Mouse (Mus musculus) limb, embryonic 13.5 days (tissue): ENCODE results near the gene Spata13. TPM values are rescaled to one million over a fixed set of nuclear protein-coding genes. Genes with fewer than 3 reads are reported as not detected.

ENCODE experiments used
- ATAC-seq: fragments of 200-750 bp; cut with Nextera tagmentation; 2 replicates; pipeline ENCODE4 v1.8.0; 2017; ENCODE audit warnings: low read depth, moderate number of reproducible peaks, moderate TSS enrichment; ENCODE audit not compliant: low FRiP score
- H3K27ac ChIP-seq: fragments of 300-500 bp; sonication (generic); 2 replicates; pipeline ENCODE4 v1.5.1; 2015; ENCODE audit warnings: inconsistent platforms, mild to moderate bottlenecking, moderate library complexity
- H3K27me3 ChIP-seq: fragments of 300-500 bp; sonication (generic); 2 replicates; pipeline ENCODE4 v1.6.1; 2015; ENCODE audit warnings: mild to moderate bottlenecking, inconsistent platforms
- H3K36me3 ChIP-seq: fragments of 300-500 bp; sonication (generic); 2 replicates; pipeline ENCODE4 v1.6.1; 2015; ENCODE audit warnings: inconsistent platforms, mild to moderate bottlenecking, moderate library complexity
- H3K4me1 ChIP-seq: fragments of 300-500 bp; sonication (generic); 2 replicates; pipeline ENCODE4 v1.6.1; 2015; ENCODE audit warnings: inconsistent platforms
- H3K4me2 ChIP-seq: fragments of 300-500 bp; sonication (generic); replicated peaks from 2 replicates; pipeline ENCODE4 v1.6.1; 2015; ENCODE audit warnings: inconsistent platforms, mild to moderate bottlenecking, moderate library complexity
- H3K4me3 ChIP-seq: fragments of 300-500 bp; sonication (generic); 2 replicates; pipeline ENCODE4 v1.5.1; 2015; ENCODE audit warnings: moderate library complexity, mild to moderate bottlenecking, inconsistent platforms
- H3K9ac ChIP-seq: fragments of 300-500 bp; sonication (generic); 2 replicates; pipeline ENCODE4 v1.6.1; 2015; ENCODE audit warnings: mild to moderate bottlenecking, inconsistent platforms
- H3K9me3 ChIP-seq: fragments of 300-500 bp; sonication (generic); 2 replicates; pipeline ENCODE4 v1.6.1; 2016; ENCODE audit warnings: inconsistent platforms
- WGBS: fragments of 180-500 bp; shearing (Covaris S2); methylation state at CpG from one replicate; pipeline ENCODE4 v1.1.7; 2015; 5-methylcytosine and 5-hydroxymethylcytosine counted together
- polyA plus RNA-seq: library from polyadenylated mRNA; unstranded; fragments of >200 nt; fragmentation: Nextera tagmentation; extraction: Ambion mirVana; gene quantifications from 2 replicates; pipeline ENCODE4 v1.2.1, GENCODE M21; 2015

Spata13 gene
- polyA plus RNA-seq, 1 experiment from 2014 or later, result 10.2 TPM

DNA sequence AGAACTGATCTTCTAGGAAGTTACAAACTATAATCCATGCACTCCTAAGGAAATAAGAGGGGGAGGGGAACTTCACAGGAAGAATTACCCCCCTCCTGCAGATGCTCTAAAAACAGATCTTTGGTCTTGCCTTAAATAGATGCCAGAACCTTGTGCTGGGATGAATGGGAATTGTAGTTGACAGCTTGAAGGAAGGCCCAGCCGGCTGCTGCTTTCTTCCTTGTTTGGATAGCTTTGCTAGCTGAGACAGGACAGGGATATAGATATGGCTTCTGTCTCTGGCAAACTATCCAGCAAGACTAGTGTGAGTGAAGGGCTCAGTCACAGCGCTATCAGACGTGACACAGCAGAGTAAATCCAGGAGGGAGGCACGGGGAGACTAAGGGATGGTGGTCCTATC is 99.9 kb downstream of the Spata13 start:
- Histone ChIP-seq H3K9me3 (peaks cover 4% of the 10 kb centered on the region; the same call in 1 of the 2 replicates), H3K4me1 (peaks cover 61% of the 10 kb centered on the region), H3K4me2 (peak overlapping the region; percentile 59), H3K36me3 (no peaks in the 10 kb centered on the region), H3K4me3 (no peak overlapping the region), H3K9ac (no peak overlapping the region), H3K27me3 (no peaks in the 10 kb centered on the region), H3K27ac (0 out of 2 replicates have a peak overlapping the region, but pooled peaks have one; percentile 22)
- ATAC-seq, result no peak
- 62% methylated on average over 4 of the region's 4 CpGs for WGBS

GRCm38 (mm10) chr14:60735206-60735605 is 101.4 kb downstream of the Spata13 start:
- no peak overlapping the region for H3K4me3 ChIP-seq
- H3K27ac ChIP-seq, result no peak overlapping the region
- peaks cover 67% of the 10 kb centered on the region for H3K4me1 ChIP-seq

DNA sequence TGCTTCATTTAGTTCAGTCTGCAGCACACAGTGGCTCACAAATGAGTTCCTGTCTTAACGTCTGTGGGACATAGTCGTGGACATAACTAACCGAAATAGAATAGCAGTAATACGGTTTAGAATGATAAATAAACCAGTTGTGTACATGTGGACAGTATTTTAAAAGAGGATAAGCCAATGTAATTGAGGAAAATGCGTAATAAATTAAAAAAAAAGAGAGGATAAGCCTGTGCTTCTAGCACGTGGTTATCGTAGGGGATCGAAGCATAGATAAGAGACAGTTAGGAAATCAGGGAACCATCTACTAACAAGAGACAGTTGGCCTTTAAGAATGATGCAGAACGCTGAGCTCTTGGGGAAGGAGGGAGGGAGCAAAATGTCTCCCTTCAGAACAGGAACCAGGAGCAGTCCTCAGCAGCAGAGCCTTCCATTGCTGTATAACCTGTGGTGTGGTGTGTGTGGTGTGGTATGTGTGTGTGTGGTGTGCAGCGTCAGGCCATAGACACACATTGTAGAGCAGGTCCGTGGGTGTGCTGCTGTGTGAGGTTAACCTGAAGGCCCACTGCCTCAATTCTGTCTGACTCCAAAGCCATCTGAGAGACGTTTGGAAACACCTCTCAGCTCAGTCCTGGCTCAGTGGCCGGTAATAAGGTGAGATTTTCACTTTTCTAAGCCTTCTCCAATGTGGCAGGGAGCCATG is 102.2 kb downstream of the Spata13 start:
- Histone ChIP-seq H3K9ac (no peak overlapping the region), H3K4me2 (peak overlapping the region; percentile 46), H3K4me3 (no peak overlapping the region), H3K4me1 (peaks cover 74% of the 10 kb centered on the region), H3K36me3 (no peaks in the 10 kb centered on the region), H3K27ac (peak overlapping the region; percentile 83), H3K9me3 (no peaks in the 10 kb centered on the region), H3K27me3 (no peaks in the 10 kb centered on the region)
- 60% methylated on average over 13 of the region's 13 CpGs for WGBS
- ATAC-seq, result 0 out of 2 replicates have a peak, but pooled peaks have one; percentile 1

More at GRCm38 (mm10) chr14:60735206-60735605, 101.4 kb downstream of the Spata13 start:
- ATAC-seq, result no peak
- no peaks in the 10 kb centered on the region for H3K9me3 ChIP-seq
- H3K27me3 ChIP-seq, result no peaks in the 10 kb centered on the region
- no peaks in the 10 kb centered on the region for H3K36me3 ChIP-seq
- H3K4me2 ChIP-seq, result no peak overlapping the region; the same call in 1 of the 2 replicates
- H3K9ac ChIP-seq, result no peak overlapping the region
- 70% methylated on average over 5 of the region's 5 CpGs for WGBS

GRCm38 (mm10) chr14:60736591-60737192 is 102.9 kb downstream of the Spata13 start:
- no peaks in the 10 kb centered on the region for H3K27me3 ChIP-seq
- H3K9ac ChIP-seq, result no peak overlapping the region
- peak; percentile 34; the same call in 1 of the 2 replicates for ATAC-seq
- peak overlapping the region; percentile 46 for H3K4me2 ChIP-seq
- no peaks in the 10 kb centered on the region for H3K36me3 ChIP-seq
- WGBS, result 4% methylated on average over 4 of the region's 4 CpGs
- peaks cover 80% of the 10 kb centered on the region for H3K4me1 ChIP-seq
- H3K4me3 ChIP-seq, result no peak overlapping the region
- peak overlapping the region; percentile 83 for H3K27ac ChIP-seq
- H3K9me3 ChIP-seq, result no peaks in the 10 kb centered on the region

GRCm38 (mm10) chr14:60737202-60737611 is 103.4 kb downstream of the Spata13 start:
- H3K36me3 ChIP-seq, result no peaks in the 10 kb centered on the region
- no peaks in the 10 kb centered on the region for H3K9me3 ChIP-seq
- H3K27ac ChIP-seq, result peak overlapping the region; percentile 83
- H3K4me2 ChIP-seq, result peak overlapping the region; percentile 46
- no peak for ATAC-seq
- H3K9ac ChIP-seq, result 0 out of 2 replicates have a peak overlapping the region, but pooled peaks have one; percentile 8
- H3K27me3 ChIP-seq, result no peaks in the 10 kb centered on the region
- no peak overlapping the region for H3K4me3 ChIP-seq
- 30% methylated on average over 7 of the region's 7 CpGs for WGBS
- peaks cover 80% of the 10 kb centered on the region for H3K4me1 ChIP-seq

GRCm38 (mm10) chr14:60738434-60738938 is 104.7 kb downstream of the Spata13 start:
- no peaks in the 10 kb centered on the region for H3K9me3 ChIP-seq
- no peak overlapping the region for H3K4me3 ChIP-seq
- WGBS, result 53% methylated on average over 10 of the region's 10 CpGs
- H3K4me1 ChIP-seq, result peaks cover 74% of the 10 kb centered on the region
- no peaks in the 10 kb centered on the region for H3K27me3 ChIP-seq
- no peak overlapping the region for H3K9ac ChIP-seq
- ATAC-seq, result no peak
- no peak overlapping the region for H3K4me2 ChIP-seq
- H3K27ac ChIP-seq, result peak overlapping the region; percentile 67
- no peaks in the 10 kb centered on the region for H3K36me3 ChIP-seq

DNA sequence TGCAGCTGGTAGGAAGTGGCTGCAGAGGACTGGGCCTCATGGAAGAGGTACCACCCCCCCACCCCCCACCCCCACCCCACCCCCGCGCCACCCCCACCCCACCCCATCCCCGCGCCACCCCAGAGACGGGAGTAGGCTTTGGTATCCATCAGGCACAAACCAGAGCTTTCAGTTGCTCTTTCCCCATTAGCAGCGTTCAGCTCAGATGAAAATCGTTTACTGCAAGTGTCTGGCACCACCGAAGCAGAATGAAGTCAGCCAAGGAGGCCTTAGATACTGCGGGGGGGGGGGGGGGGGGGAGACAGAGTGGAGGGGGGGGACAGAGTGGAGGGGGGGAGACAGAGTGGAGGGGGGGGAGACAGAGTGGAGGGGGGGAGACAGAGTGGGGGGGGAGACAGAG is 105.4 kb downstream of the Spata13 start:
- ATAC-seq, result peak; percentile 59
- Histone ChIP-seq H3K27me3 (no peaks in the 10 kb centered on the region), H3K4me3 (no peak overlapping the region)

GRCm38 (mm10) chr14:60739616-60740015 is 105.8 kb downstream of the Spata13 start:
- Histone ChIP-seq H3K9ac (no peak overlapping the region), H3K4me2 (no peak overlapping the region), H3K36me3 (no peaks in the 10 kb centered on the region), H3K27ac (peak overlapping the region; percentile 70; the same call in 1 of the 2 replicates), H3K4me1 (peaks cover 68% of the 10 kb centered on the region), H3K9me3 (no peaks in the 10 kb centered on the region), H3K4me3 (no peak overlapping the region), H3K27me3 (no peaks in the 10 kb centered on the region)
- 53% methylated on average over 12 of the region's 12 CpGs for WGBS
- no peak for ATAC-seq

More for the DNA sequence above, 105.4 kb downstream of the Spata13 start:
- Histone ChIP-seq H3K36me3 (no peaks in the 10 kb centered on the region), H3K9ac (no peak overlapping the region), H3K27ac (no peak overlapping the region), H3K4me2 (no peak overlapping the region), H3K4me1 (peaks cover 68% of the 10 kb centered on the region), H3K9me3 (no peaks in the 10 kb centered on the region)
- WGBS, result 2% methylated on average over 8 of the region's 9 CpGs

GRCm38 (mm10) chr14:60740507-60740906 is 106.7 kb downstream of the Spata13 start:
- no peak overlapping the region for H3K4me2 ChIP-seq
- H3K27me3 ChIP-seq, result no peaks in the 10 kb centered on the region
- WGBS, result 83% methylated on average over 5 of the region's 5 CpGs
- no peak overlapping the region for H3K9ac ChIP-seq
- H3K36me3 ChIP-seq, result no peaks in the 10 kb centered on the region
- H3K9me3 ChIP-seq, result no peaks in the 10 kb centered on the region
- no peak overlapping the region for H3K27ac ChIP-seq
- no peak for ATAC-seq
- no peak overlapping the region for H3K4me3 ChIP-seq
- H3K4me1 ChIP-seq, result peaks cover 64% of the 10 kb centered on the region

- Histone ChIP-seq H3K4me1 (peaks cover 62% of the 10 kb centered on the region), H3K36me3 (0 out of 2 replicates have a peak, but pooled peaks cover 2% of the 10 kb centered on the region), H3K4me2 (no peak overlapping the region), H3K4me3 (no peak overlapping the region), H3K9me3 (no peaks in the 10 kb centered on the region), H3K27me3 (no peaks in the 10 kb centered on the region), H3K27ac (peak overlapping the region; percentile 28; the same call in 1 of the 2 replicates), H3K9ac (no peak overlapping the region)
- WGBS, result 69% methylated on average over 8 of the region's 8 CpGs
- ATAC-seq, result no peak
Measured at GRCm38 (mm10) chr14:60741033-60741432, 107.2 kb downstream of the Spata13 start.

DNA sequence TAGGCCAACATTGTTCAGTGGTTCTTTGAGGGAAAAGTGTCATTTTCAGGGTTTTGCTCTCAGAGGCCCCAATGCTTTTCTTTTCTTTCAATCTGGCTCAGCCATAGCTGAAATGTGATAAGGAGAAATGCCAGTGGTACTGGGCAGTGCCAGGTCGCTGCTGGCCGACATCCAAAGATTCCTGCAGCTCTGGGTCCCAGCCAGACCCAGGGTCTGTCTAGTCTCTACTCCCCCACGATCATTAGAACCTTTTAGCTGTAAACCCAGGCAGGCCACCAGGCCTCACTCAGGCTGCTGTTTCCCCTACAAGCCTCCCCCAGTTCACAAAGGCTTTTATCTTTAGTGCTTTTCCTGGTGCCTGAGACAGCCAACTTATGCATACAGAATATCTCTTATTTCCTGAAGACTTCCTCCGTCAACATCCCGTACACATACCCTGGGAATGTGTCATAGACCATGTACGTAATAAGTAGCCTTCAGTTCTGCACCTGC is 107.7 kb downstream of the Spata13 start:
- Histone ChIP-seq H3K36me3 (0 out of 2 replicates have a peak, but pooled peaks cover 5% of the 10 kb centered on the region), H3K4me2 (no peak overlapping the region), H3K27ac (peak overlapping the region; percentile 28; the same call in 1 of the 2 replicates), H3K9me3 (no peaks in the 10 kb centered on the region), H3K9ac (no peak overlapping the region), H3K4me1 (peaks cover 57% of the 10 kb centered on the region), H3K27me3 (no peaks in the 10 kb centered on the region), H3K4me3 (no peak overlapping the region)
- ATAC-seq, result no peak
- 54% methylated on average over 6 of the region's 6 CpGs for whole genome bisulfite sequencing

DNA sequence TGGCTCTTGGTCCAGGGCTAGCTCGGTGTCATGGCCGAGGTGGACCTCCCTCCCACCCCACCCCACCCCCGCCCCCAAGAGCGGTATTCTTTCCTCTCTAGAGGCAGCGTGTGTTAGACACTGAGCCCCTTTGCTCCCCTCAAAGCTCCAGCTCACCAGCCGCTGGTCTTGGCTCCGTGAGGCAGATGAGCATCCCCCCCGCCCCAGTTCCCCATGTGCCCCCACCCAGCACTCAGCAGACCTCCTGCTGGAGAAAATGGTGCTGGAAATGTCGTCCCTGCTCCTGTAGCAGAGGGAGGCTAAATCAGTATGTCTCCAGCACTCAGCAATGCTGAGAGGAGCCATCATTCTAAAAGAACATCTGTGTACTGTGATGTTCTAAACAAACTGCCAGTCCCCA is 109.9 kb downstream of the Spata13 start:
- WGBS, result 78% methylated on average over 9 of the region's 9 CpGs
- peaks cover 12% of the 10 kb centered on the region; the same call in 1 of the 2 replicates for H3K36me3 ChIP-seq
- no peak overlapping the region for H3K4me2 ChIP-seq

More for the DNA sequence above, 109.9 kb downstream of the Spata13 start:
- Histone ChIP-seq H3K4me1 (peaks cover 36% of the 10 kb centered on the region), H3K4me3 (no peak overlapping the region), H3K27ac (no peak overlapping the region), H3K9me3 (no peaks in the 10 kb centered on the region), H3K27me3 (no peaks in the 10 kb centered on the region), H3K9ac (no peak overlapping the region)
- no peak for ATAC-seq
